Comparison of ENCODE assay signal across 9 mouse cellular contexts in the genomic region with DNA sequence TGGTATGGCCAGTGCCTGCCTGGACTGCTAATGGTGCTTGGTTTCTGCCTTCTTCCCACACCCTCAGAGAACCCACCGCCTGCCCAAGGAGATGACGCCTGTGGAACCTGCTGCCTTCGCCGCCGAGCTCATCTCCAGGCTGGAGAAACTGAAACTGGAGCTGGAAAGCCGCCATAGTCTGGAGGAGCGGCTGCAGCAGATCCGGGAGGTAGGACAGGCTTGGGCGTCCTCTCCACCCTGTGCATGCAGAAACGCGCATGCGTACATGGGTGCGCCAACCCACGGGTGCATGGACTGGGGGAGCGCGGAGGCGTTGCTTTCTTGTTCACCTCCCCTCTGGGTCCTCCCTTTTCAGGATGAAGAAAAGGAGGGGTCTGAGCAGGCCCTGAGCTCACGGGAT. TPM values are rescaled to one million over a fixed set of nuclear protein-coding genes. Genes with fewer than 3 reads are reported as not detected.
DNase-seq lines count a peak whose midpoint lies in the region; ATAC-seq and TF ChIP-seq lines count a peak whose summit lies in the region.
"Had no signal": no experiment of that assay in that cellular context is flagged by ENCODE, and none has a peak within 500 bp of the region (broad histone marks: within the 10 kb centered on the region; RNA-seq: fewer than 3 reads in every experiment).

No protein-coding gene starts in this region.

- H3K4me1 ChIP-seq in forebrain, embryonic 10.5 days: peaks cover 59% of the 10 kb centered on the region
- H3K4me1 ChIP-seq in forebrain, postnatal 0 days (ENCODE audit: insufficient read depth): peaks cover 4% of the 10 kb centered on the region; the same call in 1 of the 2 replicates
- peaks cover 0 to 7% of the 10 kb centered on the region in 2 experiments; a peak in 2 of 4 replicates for H3K4me1 ChIP-seq in ES-E14 (ENCODE audit: control insufficient read depth in 2 of 2, insufficient read depth in 2 of 2, low read length in 2 of 2, poor library complexity in 1 of 2)
- peaks cover 54% of the 10 kb centered on the region for H3K4me1 ChIP-seq in midbrain, embryonic 13.5 days (replicated peaks)

- H3K27ac ChIP-seq in forebrain, embryonic 10.5 days: peak overlapping the region; percentile 60
- no peak overlapping the region for H3K27ac ChIP-seq in forebrain, postnatal 0 days (ENCODE audit: low read depth, low read length)
- no peak overlapping the region for H3K27ac ChIP-seq in ES-E14 (ENCODE audit: insufficient read depth, low read depth, low read length, poor library complexity, severe bottlenecking)
- peak overlapping the region; percentile 87 for H3K27ac ChIP-seq in midbrain, embryonic 13.5 days

- TF ChIP-seq CTCF in forebrain, postnatal 0 days (IDR thresholded peaks at IDR 0.05; ENCODE audit: low read depth): no peak

- H3K36me3 ChIP-seq in forebrain, embryonic 10.5 days (replicated peaks): peaks cover 99% of the 10 kb centered on the region
- peaks cover 43% of the 10 kb centered on the region for H3K36me3 ChIP-seq in forebrain, postnatal 0 days (ENCODE audit: insufficient read depth)
- peaks cover 49% of the 10 kb centered on the region; the same call in 1 of the 2 replicates for H3K36me3 ChIP-seq in ES-E14 (ENCODE audit: control insufficient read depth, insufficient read depth, low read length, poor library complexity, severe bottlenecking)
- H3K36me3 ChIP-seq in midbrain, embryonic 13.5 days: peaks cover 75% of the 10 kb centered on the region

- no peak overlapping the region for H3K9ac ChIP-seq in forebrain, postnatal 0 days
- peak overlapping the region; percentile 30 for H3K9ac ChIP-seq in ES-E14 (ENCODE audit: insufficient read depth, low read depth, low read length, poor library complexity, severe bottlenecking)
- H3K9ac ChIP-seq in midbrain, embryonic 13.5 days (replicated peaks): no peak overlapping the region

- in situ Hi-C loops in ES-E14 (cut with MboI; ENCODE audit: low sequenced_read_pairs in 2 of 2, unreplicated experiment in 2 of 2): no loop called here

- DNase-seq in forebrain, embryonic 10.5 days (ENCODE audit: extremely low spot score, low spot score): no peak
- DNase-seq in forebrain, postnatal 0 days: no peak
- no peak for DNase-seq in ES-E14 (ENCODE audit: low read depth, low spot score)
- peak; percentile 49 to 60 for DNase-seq in frontal cortex, postnatal 25 days (ENCODE audit: low spot score in 2 of 2)
- DNase-seq in kidney, adult 9 months: no peak
- no peak for DNase-seq in adrenal gland, postnatal 36 days
- no peak for DNase-seq in heart, adult 11 months
- DNase-seq: adrenal gland, postnatal 10 days had no signal

- no peak overlapping the region for H3K4me3 ChIP-seq in forebrain, embryonic 10.5 days
- H3K4me3 ChIP-seq in forebrain, postnatal 0 days (ENCODE audit: low read depth, low read length): no peak overlapping the region
- peak overlapping the region; percentile 42 to 65 for H3K4me3 ChIP-seq in ES-E14 (ENCODE audit: insufficient read depth in 1 of 2, low read depth in 1 of 2, low read length in 2 of 2, poor library complexity in 1 of 2, severe bottlenecking in 1 of 2)
- H3K4me3 ChIP-seq in midbrain, embryonic 13.5 days (replicated peaks): no peak overlapping the region

- H3K4me2 ChIP-seq in forebrain, postnatal 0 days (ENCODE audit: low read depth): no peak overlapping the region
- H3K4me2 ChIP-seq in midbrain, embryonic 13.5 days (replicated peaks): no peak overlapping the region

- 95% methylated on average over 18 of the region's 18 CpGs for WGBS in forebrain, embryonic 10.5 days
- WGBS in forebrain, postnatal 0 days: 70% methylated on average over 18 of the region's 18 CpGs
- 93% methylated on average over 18 of the region's 18 CpGs for WGBS in midbrain, embryonic 13.5 days

- H3K9me3 ChIP-seq in forebrain, embryonic 10.5 days: peaks cover 4% of the 10 kb centered on the region; the same call in 1 of the 2 replicates
- no peaks in the 10 kb centered on the region for H3K9me3 ChIP-seq in forebrain, postnatal 0 days (ENCODE audit: low read length)
- no peaks in the 10 kb centered on the region for H3K9me3 ChIP-seq in ES-E14 (ENCODE audit: control insufficient read depth, insufficient read depth, low read depth, low read length)
- no peaks in the 10 kb centered on the region for H3K9me3 ChIP-seq in midbrain, embryonic 13.5 days

- H3K27me3 ChIP-seq in forebrain, embryonic 10.5 days (ENCODE audit: poor library complexity, severe bottlenecking): peaks cover 34% of the 10 kb centered on the region
- H3K27me3 ChIP-seq in forebrain, postnatal 0 days (ENCODE audit: insufficient read depth, low read length): no peaks in the 10 kb centered on the region
- H3K27me3 ChIP-seq in midbrain, embryonic 13.5 days: no peaks in the 10 kb centered on the region

- ATAC-seq in forebrain, postnatal 0 days: no peak
- ATAC-seq in midbrain, embryonic 13.5 days: no peak

TF ChIP-seq in ES-E14, 5 proteins besides CTCF, POLR2A, EP300 and RAD21:
- TF ChIP-seq HCFC1 (IDR thresholded peaks at IDR 0.05; ENCODE audit: borderline replicate concordance, insufficient read depth, low read length): no peak
- TF ChIP-seq ZNF384 (IDR thresholded peaks at IDR 0.05; ENCODE audit: low read depth, low read length): no peak
TF ChIP-seq in ES-E14: peak in this region for 0.

RNA-seq across cellular contexts. Expression of gene Axin2, which starts 21.7 kb away (rescaled TPM):
- polyA plus RNA-seq in forebrain, embryonic 10.5 days (2016; fragmentation: Nextera tagmentation; extraction: Ambion mirVana): 12.8 and 14.3 TPM in 2 replicates
- total RNA-seq in forebrain, postnatal 0 days (2014; rRNA removed): 28.7 and 35.6 TPM in 2 replicates
- 4.5 and 5.0 TPM in 2 replicates for polyA plus RNA-seq in forebrain, postnatal 0 days (2015; fragmentation: Nextera tagmentation; extraction: Ambion mirVana)
- total RNA-seq in ES-E14 (2012; rRNA removed): 7.7 and 12.3 TPM in 2 replicates
- 15.4 and 17.2 TPM in 2 replicates for polyA plus RNA-seq in midbrain, embryonic 13.5 days (2015; fragmentation: Nextera tagmentation; extraction: Ambion mirVana)
- 10 to 100 TPM; 34.0 to 38.0 TPM for total RNA-seq in adrenal gland, postnatal 36 days (2021)

Comparison
In these comparisons a context has a peak if more than half of its experiments do, and no peak if none do; other contexts are left out.
1. H3K27ac ChIP-seq: peak in forebrain, embryonic 10.5 days (single experiment) and midbrain, embryonic 13.5 days (single experiment); none in forebrain, postnatal 0 days (single experiment) and ES-E14 (single experiment).
2. DNase-seq: peak in frontal cortex, postnatal 25 days (2 of 2); none in forebrain, embryonic 10.5 days (single experiment), forebrain, postnatal 0 days (single experiment), ES-E14 (single experiment), kidney, adult 9 months (single experiment), adrenal gland, postnatal 36 days (0 of 2) and heart, adult 11 months (single experiment).
3. H3K4me3 ChIP-seq: peak in ES-E14 (2 of 2); none in forebrain, embryonic 10.5 days (single experiment), forebrain, postnatal 0 days (single experiment) and midbrain, embryonic 13.5 days (single experiment).